Mouse (Mus musculus) naive thymus-derived CD4-positive, alpha-beta T cell, adult 2 months (primary cell): ENCODE results near the gene Cyp2c70.
"Not testable (repeated sequence)": the region's sequence is repeated elsewhere in the genome, so short reads cannot be mapped to it uniquely, and the experiment has no call there.

Source experiments
- DNase-seq: peaks from one replicate; pipeline ENCODE4 v3.0.0-alpha.2; 2011; ENCODE audit warnings: low read depth

The Cyp2c70 gene

GRCm38 (mm10) chr19:40187160-40187559, at the start of gene Cyp2c70:
Gene Cyp2c70 (minus strand): TSS chr19:40187333.
- DNase-seq, result no peak

DNA sequence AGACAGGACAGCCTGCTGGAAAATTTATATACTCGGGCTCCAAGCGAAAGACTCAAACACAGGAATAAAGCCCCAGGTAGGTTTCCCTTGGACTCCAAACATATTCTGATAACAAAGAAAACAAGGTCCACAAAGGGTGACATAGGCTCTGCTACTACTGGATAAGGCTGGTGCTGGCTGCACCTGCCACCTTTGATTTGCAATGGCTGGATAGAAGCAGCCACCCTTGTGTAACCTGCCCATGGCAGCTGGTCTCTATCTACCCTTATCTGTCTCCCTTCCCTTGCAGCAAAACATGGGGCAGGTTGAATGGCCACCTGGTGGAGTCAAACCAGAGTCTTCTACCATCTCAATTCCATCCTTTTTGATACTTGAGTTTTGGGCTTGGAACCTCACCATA, 45.4 kb upstream of the Cyp2c70 start:
- no peak for DNase-seq

- peak; percentile 55 for DNase-seq
Measured at GRCm38 (mm10) chr19:40231825-40232541, 44.9 kb upstream of the Cyp2c70 start.

DNA sequence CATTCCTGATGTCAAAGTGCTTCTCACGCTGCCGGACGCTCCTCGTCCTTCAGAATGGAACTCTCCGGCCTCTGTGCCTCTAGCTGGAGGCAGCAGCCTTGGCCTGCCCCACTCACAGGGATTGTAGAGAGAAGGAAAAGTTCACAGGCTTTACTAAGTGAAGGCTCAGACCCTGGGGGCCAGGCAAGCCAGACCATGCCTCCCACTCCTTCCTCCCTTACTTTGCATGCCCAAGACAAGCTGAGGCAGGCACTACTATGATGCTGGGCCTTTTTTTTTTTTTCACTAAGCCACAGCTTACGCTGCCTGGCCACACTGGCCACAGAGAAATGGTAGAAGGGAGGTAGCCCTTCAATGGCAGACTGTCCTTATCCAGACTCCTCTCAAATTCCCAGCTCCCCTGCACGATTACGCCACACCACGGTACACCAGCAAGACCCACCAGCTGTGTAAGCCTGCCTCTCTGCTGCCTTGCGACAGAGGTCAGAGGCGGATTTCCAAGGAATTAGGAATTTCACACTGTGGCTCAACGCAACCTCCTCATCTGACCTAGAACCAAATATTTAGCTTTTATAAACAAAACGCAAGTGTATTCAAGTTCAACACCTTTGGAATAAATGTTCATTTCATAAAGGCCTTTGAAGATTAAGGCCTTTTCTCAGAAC, 44.1 kb upstream of the Cyp2c70 start:
- no peak for DNase-seq

- DNase-seq, result no peak
Measured at GRCm38 (mm10) chr19:40226516-40227151, 39.5 kb upstream of the Cyp2c70 start.

DNA sequence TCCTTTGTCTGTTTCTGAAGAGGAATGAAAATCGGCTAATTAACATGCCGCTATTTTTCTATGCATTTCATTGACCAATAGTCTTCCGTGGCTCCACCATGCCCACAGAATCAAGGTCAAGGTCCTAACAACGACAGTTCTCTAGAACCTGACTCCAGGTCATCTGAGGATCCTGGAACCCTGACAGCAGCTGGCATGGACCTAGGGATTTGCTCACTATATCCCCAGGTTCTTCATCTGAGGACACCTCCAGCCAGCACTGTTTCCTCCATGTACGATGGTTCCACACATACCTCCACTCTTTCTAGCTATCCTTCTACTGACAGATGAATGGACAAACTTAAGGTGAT, 38.6 kb upstream of the Cyp2c70 start:
- no peak for DNase-seq

GRCm38 (mm10) chr19:40225102-40225760, 38.1 kb upstream of the Cyp2c70 start:
- peak; percentile 58 for DNase-seq

- not testable (repeated sequence) for DNase-seq
Measured at GRCm38 (mm10) chr19:40222307-40222706, 35.2 kb upstream of the Cyp2c70 start.

DNA sequence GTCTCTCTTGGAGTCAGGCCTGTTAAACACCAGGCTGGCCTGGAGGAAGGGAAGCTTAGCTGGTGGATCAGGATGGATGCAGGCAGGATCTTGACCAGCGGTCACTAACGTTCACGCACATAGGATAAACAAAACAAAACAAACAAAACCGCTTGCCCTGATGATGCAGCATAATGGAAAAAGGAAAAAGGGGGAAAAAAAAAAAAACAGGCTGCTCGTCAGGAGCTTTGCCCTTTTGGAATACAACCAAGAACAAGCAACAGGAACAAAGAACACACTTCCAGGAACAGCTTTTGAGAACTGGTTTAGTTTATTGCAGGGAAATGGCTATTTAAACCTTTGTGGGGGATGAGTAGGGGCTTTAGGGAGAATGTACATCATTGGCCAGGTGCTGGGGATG, 33.7 kb upstream of the Cyp2c70 start:
- no peak for DNase-seq

DNA sequence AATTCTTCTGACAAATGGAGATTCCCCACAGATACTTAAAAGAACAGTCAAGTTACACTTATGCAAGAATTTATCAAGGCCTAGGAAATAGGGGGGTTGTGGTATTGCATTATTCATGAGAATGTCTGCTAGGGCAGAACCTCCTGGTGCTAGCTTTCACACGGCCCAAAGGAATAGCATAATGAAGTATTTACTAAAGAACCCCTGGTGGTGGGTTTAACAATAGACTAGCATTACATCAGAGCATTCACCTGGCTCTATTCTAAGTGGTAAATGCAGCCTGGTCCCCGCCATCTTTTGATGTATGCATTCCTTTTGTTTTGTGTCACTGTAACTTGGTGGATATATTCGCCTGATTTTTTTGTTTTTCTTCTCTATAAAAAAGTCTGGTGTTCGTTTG, 15.8 kb upstream of the Cyp2c70 start:
- not testable (repeated sequence) for DNase-seq

DNA sequence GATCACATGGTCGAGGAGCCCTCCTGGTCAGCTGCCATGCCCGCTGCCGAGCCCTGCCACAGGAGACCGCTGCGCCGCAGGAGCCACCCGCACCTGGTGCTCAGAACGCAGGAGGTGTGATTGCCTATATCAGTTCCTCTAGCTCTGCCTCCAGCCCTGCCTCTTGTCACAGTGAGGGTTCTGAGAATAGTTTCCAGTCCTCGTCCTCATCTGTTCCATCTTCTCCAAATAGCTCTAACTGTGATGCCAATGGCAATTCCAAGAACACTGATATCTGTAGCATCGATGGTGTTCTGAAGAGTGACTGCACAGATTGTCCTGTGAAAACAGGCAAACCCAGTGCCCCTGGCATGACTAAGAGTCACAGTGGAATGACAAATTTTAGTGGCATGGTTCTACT, 3.5 kb upstream of the Cyp2c70 start:
- no peak for DNase-seq

DNA sequence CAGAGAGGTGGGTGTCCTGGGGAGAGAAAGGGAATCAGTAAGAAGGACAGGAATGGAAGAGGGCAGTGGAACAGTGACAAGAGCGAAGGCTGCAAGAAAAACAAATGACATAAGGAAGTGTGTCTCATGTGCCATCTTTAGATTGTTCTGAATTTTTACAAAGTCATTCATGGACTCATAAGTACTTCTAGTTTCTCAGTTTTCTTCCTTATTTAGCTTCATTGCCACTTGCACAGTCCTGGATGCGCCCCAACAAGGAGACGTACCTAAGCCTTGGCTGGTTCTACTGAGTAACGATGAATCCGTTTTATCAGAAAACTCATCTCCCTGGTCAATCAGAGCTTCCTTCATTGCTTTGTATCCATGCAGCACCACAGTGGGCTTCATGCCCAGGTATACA, 3.5 kb downstream of the Cyp2c70 start:
- DNase-seq, result no peak

DNA sequence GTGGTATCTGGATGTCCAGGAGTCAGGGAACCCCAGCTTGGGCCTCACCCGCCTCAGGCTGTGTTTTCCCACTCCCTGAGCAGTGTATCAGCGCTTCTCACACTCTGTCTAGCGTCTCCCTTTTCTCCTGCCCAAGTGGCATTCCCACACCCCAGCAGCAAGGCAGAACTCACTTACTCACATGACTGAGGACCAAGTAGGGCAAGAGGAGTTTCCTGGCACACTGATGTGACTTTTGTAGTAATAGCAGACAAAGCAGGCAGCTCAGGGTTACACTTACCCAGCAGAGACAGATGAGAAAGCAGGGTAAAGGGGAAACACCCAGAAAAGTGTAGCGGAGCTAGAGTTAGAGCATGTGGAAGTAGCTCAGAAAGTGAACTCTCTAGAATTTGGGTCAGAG, 8.8 kb downstream of the Cyp2c70 start:
- DNase-seq, result no peak

DNA sequence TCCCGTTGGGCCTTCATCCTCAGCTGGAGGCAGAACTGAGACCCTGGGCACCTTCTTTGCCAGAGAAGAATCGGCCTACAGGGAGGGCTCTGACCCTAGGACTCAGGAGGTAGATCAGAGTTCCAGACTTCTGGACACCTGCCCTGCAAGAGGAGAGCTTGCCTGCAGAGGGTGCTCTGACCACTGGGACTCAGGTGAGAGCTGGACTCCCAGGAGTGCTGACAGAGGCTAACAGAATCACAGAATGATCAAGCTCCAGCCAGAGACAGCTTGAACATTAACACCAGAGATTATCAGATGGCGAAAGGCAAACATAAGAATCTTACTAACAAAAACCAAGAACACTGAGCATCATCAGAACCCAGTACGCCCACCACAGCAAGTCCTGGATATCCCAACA, 18.7 kb downstream of the Cyp2c70 start:
- DNase-seq, result not testable (repeated sequence)

- not testable (repeated sequence) for DNase-seq
Measured at GRCm38 (mm10) chr19:40126996-40127395, 60.1 kb downstream of the Cyp2c70 start.

DNA sequence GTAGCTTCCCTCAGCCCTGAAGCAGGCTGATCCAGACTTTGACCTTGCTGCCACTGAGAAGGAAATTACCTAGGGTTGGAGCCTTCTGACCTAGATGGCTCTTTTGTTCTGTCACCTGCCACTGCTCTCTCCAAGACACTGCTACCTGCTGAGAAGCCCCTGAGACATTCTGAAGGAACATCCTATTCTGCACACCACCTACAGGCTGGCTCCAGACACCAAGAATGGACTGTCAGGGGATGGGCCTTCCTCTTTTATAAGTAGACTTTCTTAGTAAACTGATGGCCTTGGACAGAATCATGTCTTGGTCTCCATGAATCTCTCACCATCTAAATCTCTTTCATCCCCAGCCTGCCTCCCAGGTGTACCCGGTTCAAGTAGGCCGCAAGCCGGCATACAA, 62.0 kb downstream of the Cyp2c70 start:
- DNase-seq, result not testable (repeated sequence)

DNA sequence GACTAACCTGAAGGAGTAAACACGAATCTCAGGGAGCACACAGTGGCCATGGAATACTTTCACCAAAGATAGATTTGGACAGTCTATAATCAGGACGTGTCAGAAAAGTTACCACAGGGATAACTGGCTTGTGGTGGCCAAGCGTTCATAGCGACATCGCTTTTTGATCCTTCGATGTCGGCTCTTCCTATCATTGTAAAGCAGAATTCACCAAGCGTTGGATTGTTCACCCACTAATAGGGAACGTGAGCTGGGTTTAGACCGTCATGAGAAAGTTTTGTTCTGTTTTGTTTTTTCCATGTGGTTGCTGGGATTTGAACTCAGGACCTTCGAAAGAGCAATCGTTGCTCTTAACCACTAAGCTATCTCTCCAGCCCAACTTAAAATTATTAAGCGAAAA, 67.5 kb downstream of the Cyp2c70 start:
- DNase-seq, result not testable (repeated sequence)
